Mouse (Mus musculus) stomach, postnatal 0 days (tissue): Measurements from ENCODE around the gene Pbx3. TPM values are rescaled to one million over a fixed set of nuclear protein-coding genes. Genes with fewer than 3 reads are reported as not detected.

ENCODE experiments used
- ATAC-seq: fragments of 200-750 bp; cut with Nextera tagmentation; 2 replicates; pipeline ENCODE4 v1.8.0; 2017; ENCODE audit not compliant: low FRiP score, low TSS enrichment
- DNase-seq: peaks from one replicate; pipeline ENCODE4 v3.0.0-alpha.2; 2016; ENCODE audit warnings: low spot score
- H3K27ac ChIP-seq: fragments of 300-500 bp; sonication (generic); replicated peaks from 2 replicates; pipeline ENCODE4 v1.5.1; 2014; ENCODE audit warnings: mild to moderate bottlenecking, control low read depth
- H3K27me3 ChIP-seq: fragments of 300-500 bp; sonication (generic); 2 replicates; pipeline ENCODE4 v1.6.1; 2014; ENCODE audit warnings: low read length; ENCODE audit not compliant: control insufficient read depth, insufficient read depth
- H3K36me3 ChIP-seq: fragments of 300-500 bp; sonication (generic); 2 replicates; pipeline ENCODE4 v1.6.1; 2014; ENCODE audit warnings: low read length, mixed read lengths; ENCODE audit not compliant: control insufficient read depth, insufficient read depth
- H3K4me1 ChIP-seq: fragments of 300-500 bp; sonication (generic); replicated peaks from 2 replicates; pipeline ENCODE4 v1.6.1; 2014; ENCODE audit warnings: antibody characterized with exemption; ENCODE audit not compliant: control insufficient read depth, insufficient read depth
- H3K4me2 ChIP-seq: fragments of 300-500 bp; sonication (generic); replicated peaks from 2 replicates; pipeline ENCODE4 v1.6.1; 2014; ENCODE audit warnings: low read depth, mild to moderate bottlenecking, control low read depth, moderate library complexity
- H3K4me3 ChIP-seq: fragments of 300-500 bp; sonication (generic); 2 replicates; pipeline ENCODE4 v1.5.1; 2014; ENCODE audit warnings: low read depth, low read length, control low read depth
- H3K9ac ChIP-seq: fragments of 300-500 bp; sonication (generic); 2 replicates; pipeline ENCODE4 v1.6.1; 2014; ENCODE audit warnings: mild to moderate bottlenecking, low read length, control low read depth, mixed read lengths
- H3K9me3 ChIP-seq: fragments of 300-500 bp; sonication (generic); 2 replicates; pipeline ENCODE4 v1.6.1; 2016; ENCODE audit warnings: low read length; ENCODE audit not compliant: control insufficient read depth
- CTCF ChIP-seq: IDR thresholded peaks from 2 replicates; pipeline ENCODE4 v1.5.1; 2016; ENCODE audit warnings: antibody characterized with exemption, low read depth, mild to moderate bottlenecking, moderate library complexity
- EP300 ChIP-seq: optimal IDR thresholded peaks from 2 replicates; pipeline ENCODE3; 2016; ENCODE audit warnings: antibody characterized with exemption
- WGBS: fragments of 180-500 bp; shearing (Covaris S2); extraction: QIAGEN DNeasy Blood & Tissue Kit; methylation state at CpG from one replicate; pipeline ENCODE4 v1.1.7; 2014; 5-methylcytosine and 5-hydroxymethylcytosine counted together
- polyA plus RNA-seq: library from polyadenylated mRNA; unstranded; fragments of >200 nt; fragmentation: Nextera tagmentation; extraction: Ambion mirVana; gene quantifications from 2 replicates; pipeline ENCODE4 v1.2.1, GENCODE M21; 2015

Gene Pbx3
- polyA plus RNA-seq, 1 experiment from 2014 or later, result 11.6 TPM

GRCm38 (mm10) chr2:34227688-34228087 lies 145.3 kb downstream of the Pbx3 start:
- Histone ChIP-seq H3K36me3 (no peaks in the 10 kb centered on the region), H3K4me2 (no peak overlapping the region), H3K27me3 (no peaks in the 10 kb centered on the region), H3K9ac (no peak overlapping the region), H3K9me3 (no peaks in the 10 kb centered on the region), H3K4me3 (no peak overlapping the region), H3K4me1 (no peaks in the 10 kb centered on the region), H3K27ac (no peak overlapping the region)
- no peak for DNase-seq
- no peak for ATAC-seq
- 79% methylated on average over 4 of the region's 4 CpGs for WGBS
- no peak for TF ChIP-seq EP300
- TF ChIP-seq CTCF, result no peak

GRCm38 (mm10) chr2:34225470-34225869 lies 147.5 kb downstream of the Pbx3 start:
- 44% methylated on average over 6 of the region's 6 CpGs for WGBS
- H3K4me1 ChIP-seq, result no peaks in the 10 kb centered on the region
- ATAC-seq (no peak), DNase-seq (no peak)
- H3K9ac ChIP-seq, result no peak overlapping the region
- H3K4me2 ChIP-seq, result no peak overlapping the region
- H3K9me3 ChIP-seq, result no peaks in the 10 kb centered on the region
- no peaks in the 10 kb centered on the region for H3K27me3 ChIP-seq
- no peaks in the 10 kb centered on the region for H3K36me3 ChIP-seq
- H3K4me3 ChIP-seq, result no peak overlapping the region
- no peak overlapping the region for H3K27ac ChIP-seq
- TF ChIP-seq CTCF (no peak), EP300 (no peak)

- no peak for TF ChIP-seq CTCF
- TF ChIP-seq EP300, result no peak
- Histone ChIP-seq H3K4me3 (no peak overlapping the region), H3K9ac (no peak overlapping the region), H3K27ac (no peak overlapping the region), H3K4me2 (no peak overlapping the region), H3K36me3 (no peaks in the 10 kb centered on the region), H3K9me3 (no peaks in the 10 kb centered on the region), H3K4me1 (no peaks in the 10 kb centered on the region), H3K27me3 (no peaks in the 10 kb centered on the region)
- DNase-seq, result no peak
- no peak for ATAC-seq
- WGBS, result 65% methylated on average over 3 of the region's 3 CpGs
These were observed 151.5 kb downstream of the Pbx3 start for GRCm38 (mm10) chr2:34221477-34221876.

GRCm38 (mm10) chr2:34219150-34219549 lies 153.8 kb downstream of the Pbx3 start:
- no peaks in the 10 kb centered on the region for H3K4me1 ChIP-seq
- H3K27me3 ChIP-seq, result no peaks in the 10 kb centered on the region
- H3K9me3 ChIP-seq, result no peaks in the 10 kb centered on the region
- no peak for ATAC-seq
- no peak overlapping the region for H3K9ac ChIP-seq
- no peak overlapping the region for H3K27ac ChIP-seq
- WGBS, result 96% methylated on average over 1 of the region's 1 CpGs
- H3K36me3 ChIP-seq, result no peaks in the 10 kb centered on the region
- no peak overlapping the region for H3K4me2 ChIP-seq
- no peak for DNase-seq
- TF ChIP-seq EP300, result no peak
- TF ChIP-seq CTCF, result no peak
- H3K4me3 ChIP-seq, result no peak overlapping the region

- no peak overlapping the region for H3K4me3 ChIP-seq
- DNase-seq, result no peak
- whole genome bisulfite sequencing, result 64% methylated on average over 5 of the region's 5 CpGs
- no peaks in the 10 kb centered on the region for H3K9me3 ChIP-seq
- no peaks in the 10 kb centered on the region for H3K27me3 ChIP-seq
- no peak for ATAC-seq
- H3K27ac ChIP-seq, result no peak overlapping the region
- TF ChIP-seq CTCF (no peak), EP300 (no peak)
- no peak overlapping the region for H3K9ac ChIP-seq
- H3K36me3 ChIP-seq, result no peaks in the 10 kb centered on the region
- H3K4me1 ChIP-seq, result no peaks in the 10 kb centered on the region
- H3K4me2 ChIP-seq, result no peak overlapping the region
These were observed 155.3 kb downstream of the Pbx3 start for GRCm38 (mm10) chr2:34217596-34217995.

GRCm38 (mm10) chr2:34215496-34215895 lies 157.4 kb downstream of the Pbx3 start:
- Histone ChIP-seq H3K4me2 (no peak overlapping the region), H3K27me3 (no peaks in the 10 kb centered on the region), H3K9me3 (no peaks in the 10 kb centered on the region), H3K4me1 (no peaks in the 10 kb centered on the region), H3K36me3 (no peaks in the 10 kb centered on the region), H3K27ac (no peak overlapping the region), H3K9ac (no peak overlapping the region), H3K4me3 (no peak overlapping the region)
- WGBS, result 70% methylated on average over 5 of the region's 5 CpGs
- DNase-seq (no peak), ATAC-seq (no peak)
- TF ChIP-seq EP300, result no peak
- TF ChIP-seq CTCF, result no peak
